Mouse (Mus musculus): ENCODE data around the gene Iqsec1. TPM values are rescaled to one million over a fixed set of nuclear protein-coding genes. Genes with fewer than 3 reads are reported as not detected.
A peak's percentile ranks its signal among the peaks of the same experiment; 100 is the strongest.

Iqsec1 gene
- total RNA-seq, 2 experiments from 2014 or later = 63.8 to 111 TPM

- no peak for DNase-seq
- TF ChIP-seq CTCF (IDR thresholded peaks at IDR 0.05) = no peak
- intact Hi-C loops (cut with DNase I) = no loop called here
- Histone ChIP-seq H3K4me3 (no peak overlapping the region), H3K27ac (no peak overlapping the region)
Observed at GRCm38 (mm10) chr6:90800825-90801224, 187.7 kb downstream of the Iqsec1 start.

GRCm38 (mm10) chr6:90799116-90799515 lies 189.4 kb downstream of the Iqsec1 start:
- intact Hi-C loops (cut with DNase I) = no loop called here
- TF ChIP-seq CTCF (IDR thresholded peaks at IDR 0.05) = no peak
- no peak overlapping the region for H3K27ac ChIP-seq
- H3K4me3 ChIP-seq = no peak overlapping the region
- DNase-seq = no peak

- no peak for DNase-seq
- H3K27ac ChIP-seq = no peak overlapping the region
- TF ChIP-seq CTCF (IDR thresholded peaks at IDR 0.05) = no peak
- intact Hi-C loops (cut with DNase I) = no loop called here
- H3K4me3 ChIP-seq = no peak overlapping the region
Observed at GRCm38 (mm10) chr6:90798201-90798600, 190.3 kb downstream of the Iqsec1 start.

GRCm38 (mm10) chr6:90796902-90797596 lies 191.4 kb downstream of the Iqsec1 start:
- peak; percentile 28; the same call in 1 of the 2 replicates for TF ChIP-seq CTCF (IDR thresholded peaks at IDR 0.05)
- H3K27ac ChIP-seq = no peak overlapping the region
- DNase-seq = no peak
- no peak overlapping the region for H3K4me3 ChIP-seq
- intact Hi-C loops (cut with DNase I) = no loop called here

- DNase-seq = no peak
- Histone ChIP-seq H3K4me3 (no peak overlapping the region), H3K27ac (no peak overlapping the region)
- no peak for TF ChIP-seq CTCF (IDR thresholded peaks at IDR 0.05)
- intact Hi-C loops (cut with DNase I) = no loop called here
Observed at GRCm38 (mm10) chr6:90790901-90791300, 197.6 kb downstream of the Iqsec1 start.

GRCm38 (mm10) chr6:90789520-90789919 lies 199.0 kb downstream of the Iqsec1 start:
- Histone ChIP-seq H3K4me3 (no peak overlapping the region), H3K27ac (no peak overlapping the region)
- TF ChIP-seq CTCF (IDR thresholded peaks at IDR 0.05) = no peak
- intact Hi-C loops (cut with DNase I) = no loop called here
- no peak for DNase-seq

- H3K4me3 ChIP-seq = no peak overlapping the region
- DNase-seq = no peak
- H3K27ac ChIP-seq = no peak overlapping the region
- no peak for TF ChIP-seq CTCF (IDR thresholded peaks at IDR 0.05)
- intact Hi-C loops (cut with DNase I) = no loop called here
Observed at GRCm38 (mm10) chr6:90787587-90787986, 200.9 kb downstream of the Iqsec1 start.

GRCm38 (mm10) chr6:90787036-90787435 lies 201.4 kb downstream of the Iqsec1 start:
- intact Hi-C loops (cut with DNase I) = no loop called here
- DNase-seq = no peak
- Histone ChIP-seq H3K4me3 (no peak overlapping the region), H3K27ac (no peak overlapping the region)
- no peak for TF ChIP-seq CTCF (IDR thresholded peaks at IDR 0.05)

GRCm38 (mm10) chr6:90786589-90786988 lies 201.9 kb downstream of the Iqsec1 start:
- TF ChIP-seq CTCF (IDR thresholded peaks at IDR 0.05) = no peak
- no peak for DNase-seq
- intact Hi-C loops (cut with DNase I) = no loop called here
- no peak overlapping the region for H3K27ac ChIP-seq
- no peak overlapping the region for H3K4me3 ChIP-seq

- intact Hi-C loops (cut with DNase I) = no loop called here
- no peak overlapping the region for H3K27ac ChIP-seq
- no peak for DNase-seq
- TF ChIP-seq CTCF (IDR thresholded peaks at IDR 0.05) = no peak
- no peak overlapping the region for H3K4me3 ChIP-seq
Observed at GRCm38 (mm10) chr6:90783945-90784344, 204.5 kb downstream of the Iqsec1 start.

- no peak for DNase-seq
- no peak overlapping the region for H3K27ac ChIP-seq
- intact Hi-C loops (cut with DNase I) = no loop called here
- TF ChIP-seq CTCF (IDR thresholded peaks at IDR 0.05) = no peak
- H3K4me3 ChIP-seq = no peak overlapping the region
Observed at GRCm38 (mm10) chr6:90783176-90783575, 205.3 kb downstream of the Iqsec1 start.

GRCm38 (mm10) chr6:90781921-90782770 lies 206.3 kb downstream of the Iqsec1 start:
- intact Hi-C loops (cut with DNase I) = no loop called here
- no peak for TF ChIP-seq CTCF (IDR thresholded peaks at IDR 0.05)
- H3K4me3 ChIP-seq = no peak overlapping the region
- peak overlapping the region; percentile 43 for H3K27ac ChIP-seq
- DNase-seq = peak; percentile 45

GRCm38 (mm10) chr6:90780532-90780931 lies 208.0 kb downstream of the Iqsec1 start:
- DNase-seq = no peak
- Histone ChIP-seq H3K27ac (no peak overlapping the region), H3K4me3 (no peak overlapping the region)
- no peak for TF ChIP-seq CTCF (IDR thresholded peaks at IDR 0.05)
- intact Hi-C loops (cut with DNase I) = no loop called here

Measured in gastrocnemius, adult 2 months (tissue).